Mouse (Mus musculus) CH12.LX (cell line): ENCODE measurements around the gene Tpst1. TPM values are rescaled to one million over a fixed set of nuclear protein-coding genes. Genes with fewer than 3 reads are reported as not detected.

Experiments
- DNase-seq: peaks from one replicate; pipeline ENCODE4 v3.0.0-alpha.2; 2013; ENCODE audit errors: extremely low read depth
- H3K27ac ChIP-seq: 2 replicates; pipeline ENCODE4 v1.5.1; 2012; ENCODE audit warnings: low read depth, mild to moderate bottlenecking, control low read depth, moderate library complexity; ENCODE audit not compliant: insufficient read depth
- H3K27me3 ChIP-seq: replicated peaks from 2 replicates; pipeline ENCODE3; 2012; ENCODE audit warnings: inconsistent platforms
- H3K36me3 ChIP-seq, 2 experiments: replicated peaks in 1 of 2; 2 replicates each; pipeline versions ENCODE3 to v1.6.1; 2012; ENCODE audit warnings: inconsistent platforms in 1 of 2, low read length in 1 of 2, mild to moderate bottlenecking in 1 of 2, mixed read lengths in 1 of 2, moderate library complexity in 1 of 2; ENCODE audit not compliant: control insufficient read depth in 1 of 2, insufficient read depth in 1 of 2
- H3K4me1 ChIP-seq, 2 experiments: 2 replicates each; pipeline ENCODE4 v1.6.1; 2012; ENCODE audit warnings: inconsistent platforms in 1 of 2, moderate library complexity in 1 of 2; ENCODE audit not compliant: insufficient read depth in 2 of 2, control insufficient read depth in 1 of 2
- H3K4me2 ChIP-seq: 2 replicates; pipeline ENCODE4 v1.6.1; 2012; ENCODE audit warnings: low read depth, mild to moderate bottlenecking, control low read depth; ENCODE audit not compliant: poor library complexity, insufficient read depth, severe bottlenecking
- H3K4me3 ChIP-seq, 3 experiments: fragments of 150-350 bp in 1 of 3; sonication (generic) in 1 of 3; replicated peaks in 1 of 3; 2 replicates each; pipeline versions ENCODE3 to v1.5.1; 2011 to 2012; ENCODE audit warnings: low read depth in 2 of 3, low read length in 2 of 3, mild to moderate bottlenecking in 2 of 3, moderate library complexity in 2 of 3, control low read depth in 1 of 3, improper control_type of control experiment in 1 of 3, inconsistent platforms in 1 of 3, mixed read lengths in 1 of 3; ENCODE audit not compliant: poor library complexity in 1 of 3
- H3K79me2 ChIP-seq: replicated peaks from 2 replicates; pipeline ENCODE4 v1.6.1; 2012; ENCODE audit warnings: mild to moderate bottlenecking, moderate library complexity; ENCODE audit not compliant: control insufficient read depth, poor library complexity, insufficient read depth, severe bottlenecking; ENCODE audit errors: extremely low read depth
- H3K9ac ChIP-seq: 2 replicates; pipeline ENCODE4 v1.6.1; 2012; ENCODE audit warnings: low read depth, mild to moderate bottlenecking, control low read depth, moderate library complexity; ENCODE audit not compliant: insufficient read depth
- H3K9me3 ChIP-seq: replicated peaks from 2 replicates; pipeline ENCODE3; 2012; ENCODE audit warnings: low read length, inconsistent platforms, mixed read lengths
- BHLHE40 ChIP-seq: IDR thresholded peaks from 2 replicates; pipeline ENCODE4 v1.6.1; 2011; ENCODE audit warnings: mild to moderate bottlenecking, low read depth, low read length, improper control_type of control experiment
- CHD1 ChIP-seq: IDR thresholded peaks from 2 replicates; pipeline ENCODE4 v1.6.1; 2012; ENCODE audit warnings: low read depth, low read length, improper control_type of control experiment, inconsistent platforms
- CTCF ChIP-seq, 2 experiments: IDR thresholded peaks in 1 of 2; conservative IDR thresholded peaks in 1 of 2; 2 replicates each; pipeline ENCODE4 v1.5.1; 2011 to 2012; ENCODE audit warnings: low read depth in 2 of 2, low read length in 2 of 2, improper control_type of control experiment in 1 of 2, inconsistent platforms in 1 of 2, mild to moderate bottlenecking in 1 of 2, moderate library complexity in 1 of 2
- ELF1 ChIP-seq: IDR thresholded peaks from 2 replicates; pipeline ENCODE4 v1.6.1; 2014; ENCODE audit warnings: low read depth, mild to moderate bottlenecking, inconsistent platforms, low read length, improper control_type of control experiment
- EP300 ChIP-seq: IDR thresholded peaks from 2 replicates; pipeline ENCODE4 v1.6.1; 2011; ENCODE audit warnings: low read length, improper control_type of control experiment
- GABPA ChIP-seq: IDR thresholded peaks from 2 replicates; pipeline ENCODE4 v1.6.1; 2012; ENCODE audit warnings: low read depth, low read length, improper control_type of control experiment, inconsistent platforms; ENCODE audit not compliant: insufficient replicate concordance
- HCFC1 ChIP-seq: IDR thresholded peaks from 2 replicates; pipeline ENCODE4 v1.6.1; 2012; ENCODE audit warnings: low read depth, mild to moderate bottlenecking, inconsistent platforms, low read length, improper control_type of control experiment
- JUN ChIP-seq: IDR thresholded peaks from 2 replicates; pipeline ENCODE4 v1.6.1; 2011; ENCODE audit warnings: low read depth, mild to moderate bottlenecking, low read length, improper control_type of control experiment, moderate library complexity; ENCODE audit not compliant: insufficient read depth
- MAX ChIP-seq: IDR thresholded peaks from 2 replicates; pipeline ENCODE4 v1.6.1; 2011; ENCODE audit warnings: low read length, improper control_type of control experiment
- MAZ ChIP-seq: IDR thresholded peaks from 2 replicates; pipeline ENCODE4 v1.6.1; 2012; ENCODE audit warnings: low read depth, mild to moderate bottlenecking, inconsistent platforms, low read length, improper control_type of control experiment, moderate library complexity
- MEF2A ChIP-seq: IDR thresholded peaks from 2 replicates; pipeline ENCODE4 v1.6.1; 2014; ENCODE audit warnings: low read depth, mild to moderate bottlenecking, inconsistent platforms, low read length, improper control_type of control experiment, borderline replicate concordance
- MXI1 ChIP-seq: IDR thresholded peaks from 2 replicates; pipeline ENCODE4 v1.6.1; 2011; ENCODE audit warnings: mild to moderate bottlenecking, low read depth, low read length, improper control_type of control experiment
- MYC ChIP-seq: IDR thresholded peaks from 2 replicates; pipeline ENCODE4 v1.6.1; 2011; ENCODE audit warnings: low read depth, mild to moderate bottlenecking, improper control_type of control experiment, low read length
- NELFE ChIP-seq: IDR thresholded peaks from 2 replicates; pipeline ENCODE4 v1.6.1; 2011; ENCODE audit warnings: low read depth, low read length, improper control_type of control experiment
- PAX5 ChIP-seq: IDR thresholded peaks from 2 replicates; pipeline ENCODE4 v1.6.1; 2012; ENCODE audit warnings: low read length, inconsistent platforms, mixed read lengths
- POLR2A ChIP-seq: IDR thresholded peaks from 2 replicates; pipeline ENCODE4 v1.6.1; 2011; ENCODE audit warnings: low read depth, mild to moderate bottlenecking, improper control_type of control experiment, low read length
- POLR2AphosphoS2 ChIP-seq: IDR thresholded peaks from 2 replicates; pipeline ENCODE4 v1.6.1; 2011; ENCODE audit warnings: low read depth, low read length, improper control_type of control experiment
- RAD21 ChIP-seq: IDR thresholded peaks from 2 replicates; pipeline ENCODE4 v1.6.1; 2011; ENCODE audit warnings: low read depth, mild to moderate bottlenecking, low read length, improper control_type of control experiment, moderate library complexity
- TBP ChIP-seq: conservative IDR thresholded peaks from 2 replicates; pipeline ENCODE4 v1.6.1; 2011; ENCODE audit warnings: low read depth, low read length, improper control_type of control experiment
- USF2 ChIP-seq: conservative IDR thresholded peaks from 2 replicates; pipeline ENCODE4 v1.6.1; 2011; ENCODE audit warnings: low read depth, low read length, improper control_type of control experiment
- ZNF384 ChIP-seq: IDR thresholded peaks from 2 replicates; pipeline ENCODE4 v1.6.1; 2012; ENCODE audit warnings: low read depth, low read length, improper control_type of control experiment, inconsistent platforms
- dilution Hi-C: fragments of 300-500 bp; cut with MboI; formaldehyde crosslinking; loops from 2 replicates; pipeline ENCODE4 v1.14.3; 2020; ENCODE audit warnings: low sequenced_read_pairs; ENCODE audit not compliant: extremely low pct_unique_long_range_greater_than_20kb, extremely low pct_ligation_motif_present
- in situ Hi-C: fragments of 300-500 bp; cut with MboI; formaldehyde crosslinking; loops from 3 replicates; pipeline ENCODE4 v1.14.3; 2019; ENCODE audit warnings: low sequenced_read_pairs, low pct_ligation_motif_present, low pct_unique_long_range_greater_than_20kb, mixed read lengths
- polyA plus RNA-seq: library from polyadenylated mRNA; unstranded; fragments of >175 nt; gene quantifications from 2 replicates; pipeline ENCODE4 v1.2.1, GENCODE M21; 2012; ENCODE audit warnings: low read depth; ENCODE audit not compliant: insufficient read length
- total RNA-seq, 2 experiments: library from RNA; depleted of rRNA; stranded (reverse); fragments of 300-350 nt in 1 of 2; fragments of >200 nt in 1 of 2; gene quantifications; 2 replicates each; pipeline ENCODE4 v1.2.3; 2012 to 2014

The Tpst1 gene
- total and polyA plus RNA-seq, 3 experiments = 36.8 to 52.5 (median 43.2) TPM

DNA sequence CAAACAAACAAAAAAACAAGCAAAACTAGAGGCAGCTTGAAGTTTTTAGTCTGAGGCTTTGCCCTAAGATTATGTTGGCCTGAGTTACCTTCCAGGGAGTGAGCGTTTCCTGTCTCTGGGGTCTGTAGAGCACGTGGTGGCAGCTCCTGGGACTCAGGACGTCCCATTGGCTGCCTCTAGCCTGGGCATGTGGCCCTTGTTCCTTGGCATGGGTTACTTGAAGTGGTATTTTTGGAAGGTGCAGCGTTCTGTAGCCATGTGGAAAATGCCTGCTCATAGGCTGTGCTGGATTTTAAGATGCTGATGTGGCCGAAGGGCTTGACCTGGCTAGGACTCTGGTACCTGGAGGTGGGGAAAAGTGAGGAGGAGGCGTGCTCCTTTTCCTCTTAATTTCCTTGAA, 3.3 kb downstream of the Tpst1 start:
- Histone ChIP-seq H3K27ac (no peak overlapping the region), H3K4me1 (peaks cover 11 to 32% of the 10 kb centered on the region in 2 experiments; a peak in 3 of 4 replicates), H3K9me3 (peaks cover 2% of the 10 kb centered on the region), H3K36me3 (peaks cover 0 to 4% of the 10 kb centered on the region in 2 experiments), H3K4me2 (no peak overlapping the region), H3K4me3 (no peak overlapping the region), H3K9ac (no peak overlapping the region), H3K79me2 (peaks cover 9% of the 10 kb centered on the region; the same call in 1 of the 2 replicates), H3K27me3 (peaks cover 1% of the 10 kb centered on the region)
- dilution Hi-C loops = no loop called here
- in situ Hi-C loops = no loop called here
- TF ChIP-seq MXI1 (no peak), GABPA (no peak), CTCF (conservative IDR thresholded peaks at IDR 0.05 in 1 of 2, IDR thresholded peaks at IDR 0.05 in 1 of 2; ENCODE audit: low read depth in 2 of 2, low read length in 2 of 2) (no peak), MAZ (no peak), JUN (no peak), USF2 (no peak), HCFC1 (no peak), NELFE (no peak), POLR2AphosphoS2 (no peak), RAD21 (no peak), MEF2A (no peak)
- no peak for DNase-seq

DNA sequence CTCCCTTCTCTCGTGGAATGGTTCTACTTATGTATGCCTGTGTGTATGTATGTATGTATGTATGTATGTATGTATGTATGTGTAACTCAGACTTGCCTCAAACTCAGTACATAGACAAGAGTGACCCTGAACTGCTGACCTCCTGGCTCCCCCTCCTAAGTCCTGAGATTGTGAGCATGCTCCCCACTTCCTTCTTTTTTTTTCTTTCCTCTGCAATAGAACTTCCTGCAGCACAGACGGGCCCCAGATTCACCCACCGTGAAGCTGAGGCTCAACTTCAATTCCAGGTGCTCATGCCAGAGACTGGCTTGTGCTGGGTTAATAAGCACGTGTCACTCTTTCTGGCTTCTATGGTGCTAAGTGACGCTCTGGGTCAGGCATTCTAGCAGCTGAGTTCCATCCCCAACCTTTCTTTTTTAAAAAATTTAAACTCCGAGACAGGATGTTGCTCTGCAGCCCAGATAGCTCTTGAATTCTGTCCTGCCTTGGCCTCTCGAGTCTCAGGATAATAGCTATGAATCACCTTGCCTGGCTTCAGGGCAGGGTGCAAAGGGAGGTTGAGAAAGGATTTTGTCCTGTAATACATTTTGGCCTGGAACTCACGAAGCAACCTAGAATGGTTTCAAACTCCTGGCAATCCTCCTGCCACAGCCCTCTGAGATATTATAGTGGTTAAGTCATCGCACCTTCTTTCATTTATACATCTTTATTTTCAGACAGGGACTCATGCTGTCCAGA, 5.1 kb downstream of the Tpst1 start:
- no peak overlapping the region for H3K4me3 ChIP-seq
- dilution Hi-C loops (no loop called here), in situ Hi-C loops (no loop called here)
- H3K4me1 ChIP-seq = peaks cover 11 to 48% of the 10 kb centered on the region in 2 experiments; a peak in 3 of 4 replicates
- peaks cover 5% of the 10 kb centered on the region for H3K9me3 ChIP-seq
- peaks cover 13% of the 10 kb centered on the region for H3K79me2 ChIP-seq
- DNase-seq = no peak
- no peaks in the 10 kb centered on the region for H3K27me3 ChIP-seq
- no peak overlapping the region; the same call in 1 of the 2 replicates for H3K4me2 ChIP-seq
- peaks cover 3 to 22% of the 10 kb centered on the region in 2 experiments for H3K36me3 ChIP-seq
- no peak overlapping the region for H3K27ac ChIP-seq
- TF ChIP-seq POLR2A (no peak), MYC (peak; percentile 66; the same call in 1 of the 2 replicates), GABPA (no peak), ELF1 (0 out of 2 replicates have a peak, but pooled peaks have one; percentile 24), MAX (peak; percentile 79), TBP (no peak), ZNF384 (peak; percentile 77), MXI1 (0 out of 2 replicates have a peak, but pooled peaks have one; percentile 23), BHLHE40 (peak; percentile 85), EP300 (peak; percentile 43; the same call in 1 of the 2 replicates), PAX5 (no peak), CHD1 (no peak)
- H3K9ac ChIP-seq = no peak overlapping the region
